Mouse (Mus musculus) stomach, embryonic 15.5 days (tissue): ENCODE data around the gene Pin1rt1. TPM values are rescaled to one million over a fixed set of nuclear protein-coding genes. Genes with fewer than 3 reads are reported as not detected.

Experiments
- ATAC-seq: fragments of 200-750 bp; cut with Nextera tagmentation; 2 replicates; pipeline ENCODE4 v1.8.0; 2017; ENCODE audit warnings: low read depth, moderate number of reproducible peaks, moderate TSS enrichment; ENCODE audit not compliant: insufficient read depth, low FRiP score
- H3K27ac ChIP-seq: fragments of 300-500 bp; sonication (generic); 2 replicates; pipeline ENCODE4 v1.5.1; 2015; ENCODE audit warnings: mild to moderate bottlenecking, inconsistent platforms
- H3K27me3 ChIP-seq: fragments of 300-500 bp; sonication (generic); replicated peaks from 2 replicates; pipeline ENCODE4 v1.6.1; 2015; ENCODE audit warnings: inconsistent platforms
- H3K36me3 ChIP-seq: fragments of 300-500 bp; sonication (generic); 2 replicates; pipeline ENCODE4 v1.6.1; 2015; ENCODE audit warnings: inconsistent platforms
- H3K4me1 ChIP-seq: fragments of 300-500 bp; sonication (generic); 2 replicates; pipeline ENCODE4 v1.6.1; 2015; ENCODE audit warnings: inconsistent platforms
- H3K4me2 ChIP-seq: fragments of 300-500 bp; sonication (generic); 2 replicates; pipeline ENCODE4 v1.6.1; 2015; ENCODE audit warnings: mild to moderate bottlenecking, inconsistent platforms
- H3K4me3 ChIP-seq: fragments of 300-500 bp; sonication (generic); replicated peaks from 2 replicates; pipeline ENCODE4 v1.5.1; 2015; ENCODE audit warnings: inconsistent platforms
- H3K9ac ChIP-seq: fragments of 300-500 bp; sonication (generic); 2 replicates; pipeline ENCODE4 v1.6.1; 2015; ENCODE audit warnings: inconsistent platforms
- H3K9me3 ChIP-seq: fragments of 300-500 bp; sonication (generic); 2 replicates; pipeline ENCODE4 v1.6.1; 2016; ENCODE audit warnings: inconsistent platforms
- WGBS: fragments of 180-500 bp; shearing (Covaris S2); methylation state at CpG from one replicate; pipeline ENCODE4 v1.1.7; 2015; 5-methylcytosine and 5-hydroxymethylcytosine counted together
- polyA plus RNA-seq: library from polyadenylated mRNA; unstranded; fragments of >200 nt; fragmentation: Nextera tagmentation; extraction: Ambion mirVana; gene quantifications from 2 replicates; pipeline ENCODE4 v1.2.1, GENCODE M21; 2015

Gene Pin1rt1
- not detected in 2 replicates for polyA plus RNA-seq

DNA sequence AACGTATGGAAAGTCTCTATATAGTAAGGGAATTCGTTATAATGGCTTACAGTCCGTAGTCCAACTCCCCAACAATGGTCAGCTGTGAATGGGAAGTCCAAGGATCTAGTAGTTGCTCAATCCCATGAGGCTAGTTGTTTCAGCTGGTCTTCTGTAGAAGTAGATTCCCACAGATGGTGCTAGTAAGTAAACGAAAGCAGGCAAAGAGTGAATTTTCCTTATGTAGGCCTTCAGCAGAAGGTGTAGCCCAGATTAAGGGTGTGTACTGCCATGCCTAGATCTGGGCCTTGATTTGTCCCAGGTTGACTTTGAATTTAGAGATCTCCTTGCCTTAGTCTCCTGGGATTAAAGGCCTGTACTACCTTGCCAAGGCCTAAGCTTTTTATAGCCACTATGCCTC lies at the start of gene Pin1rt1:
Gene Pin1rt1, minus strand, starts transcription at position 101 of the 400 bp plus-strand sequence.
- Histone ChIP-seq H3K9ac (no peak within 1 kb of the TSS), H3K4me1 (0 out of 2 replicates have a peak, but pooled peaks cover under 1% of the 10 kb centered on the region), H3K36me3 (no peaks in the 10 kb centered on the region), H3K4me3 (no peak within 1 kb of the TSS), H3K27me3 (no peaks in the 10 kb centered on the region), H3K27ac (no peak within 1 kb of the TSS), H3K9me3 (no peaks in the 10 kb centered on the region), H3K4me2 (no peak within 1 kb of the TSS)
- no peak for ATAC-seq
- 90% methylated on average over 4 of the region's 4 CpGs for WGBS

DNA sequence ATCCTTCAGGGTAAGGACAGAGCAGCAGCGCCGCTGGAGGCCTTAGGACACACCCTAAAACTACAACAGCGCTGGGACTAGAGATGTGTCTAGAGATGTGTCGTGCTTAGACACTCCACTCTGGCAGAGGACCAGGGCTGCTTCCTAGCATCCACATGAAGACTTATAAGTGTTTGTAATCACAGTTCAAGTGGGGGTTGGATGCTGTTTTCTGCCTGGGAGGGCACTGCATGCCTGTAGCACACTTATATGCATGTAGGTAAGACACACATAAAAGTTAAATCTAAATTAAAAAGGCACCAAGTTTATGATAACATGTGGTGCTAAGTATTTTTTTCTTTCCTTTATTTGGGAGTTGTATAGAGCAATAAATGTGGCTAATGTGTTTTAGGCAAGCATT lies 47.8 kb upstream of the Pin1rt1 start:
- Histone ChIP-seq H3K27me3 (no peaks in the 10 kb centered on the region), H3K4me1 (no peaks in the 10 kb centered on the region), H3K4me3 (no peak overlapping the region), H3K36me3 (peaks cover 6% of the 10 kb centered on the region; the same call in 1 of the 2 replicates), H3K4me2 (no peak overlapping the region), H3K9me3 (no peaks in the 10 kb centered on the region), H3K27ac (no peak overlapping the region), H3K9ac (no peak overlapping the region)
- no peak for ATAC-seq
- 94% methylated on average over 4 of the region's 4 CpGs for WGBS

DNA sequence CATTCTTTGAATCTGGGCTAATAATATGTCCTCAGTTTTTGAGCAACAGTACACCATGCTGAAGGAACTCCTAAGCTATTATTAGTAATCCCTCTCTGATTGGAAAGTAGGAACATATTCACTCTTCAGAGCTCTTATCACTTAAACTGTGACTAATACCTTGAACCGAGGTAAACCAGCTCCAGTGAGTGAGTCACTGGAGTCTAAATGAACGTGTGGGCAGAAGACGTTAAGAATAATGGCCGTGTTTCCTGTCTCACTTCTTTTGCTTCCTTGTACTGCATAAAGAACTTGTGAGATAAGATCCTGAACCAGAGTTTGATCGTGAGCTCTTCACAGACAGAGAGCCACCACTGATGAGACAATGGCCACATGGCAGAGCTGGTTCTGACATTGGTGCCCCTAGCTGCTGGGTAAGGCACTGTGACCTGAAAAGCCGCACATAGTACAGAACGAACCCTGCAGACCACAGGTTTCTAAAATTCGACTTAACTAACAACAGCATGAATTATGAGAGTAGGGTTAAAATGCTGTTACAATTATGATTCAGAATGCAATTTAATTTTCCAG lies 47.0 kb upstream of the Pin1rt1 start:
- no peak overlapping the region for H3K4me3 ChIP-seq
- peak; percentile 68; the same call in 1 of the 2 replicates for ATAC-seq
- 67% methylated on average over 8 of the region's 8 CpGs for WGBS
- peaks cover 6% of the 10 kb centered on the region; the same call in 1 of the 2 replicates for H3K36me3 ChIP-seq
- no peak overlapping the region for H3K4me2 ChIP-seq
- no peaks in the 10 kb centered on the region for H3K9me3 ChIP-seq
- H3K27me3 ChIP-seq, result no peaks in the 10 kb centered on the region
- no peaks in the 10 kb centered on the region for H3K4me1 ChIP-seq
- H3K27ac ChIP-seq, result peak overlapping the region; percentile 4; the same call in 1 of the 2 replicates
- no peak overlapping the region for H3K9ac ChIP-seq

DNA sequence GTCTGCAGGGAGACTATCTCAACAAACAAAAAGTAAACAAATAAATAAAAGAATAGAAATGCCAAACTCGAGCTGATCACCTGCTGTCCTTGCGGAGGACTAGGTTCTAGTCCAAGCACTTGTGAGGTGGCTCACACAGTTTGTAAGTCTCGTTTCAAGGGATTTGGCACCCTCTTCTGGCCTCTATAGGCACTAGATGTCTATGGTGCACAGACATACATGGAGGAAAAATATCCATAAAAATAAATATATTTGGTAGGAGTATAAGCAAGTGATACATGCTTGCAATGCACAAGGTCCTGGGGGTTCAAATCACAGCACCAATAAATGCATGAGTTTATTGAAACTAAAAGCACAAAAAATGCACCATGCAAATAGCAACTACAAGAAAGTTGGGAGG lies 34.4 kb upstream of the Pin1rt1 start:
- no peaks in the 10 kb centered on the region for H3K27me3 ChIP-seq
- H3K36me3 ChIP-seq, result no peaks in the 10 kb centered on the region
- no peak overlapping the region for H3K27ac ChIP-seq
- no peak overlapping the region for H3K9ac ChIP-seq
- H3K9me3 ChIP-seq, result no peaks in the 10 kb centered on the region
- no peak overlapping the region for H3K4me3 ChIP-seq
- 55% methylated on average over 3 of the region's 3 CpGs for WGBS
- no peak overlapping the region for H3K4me2 ChIP-seq
- H3K4me1 ChIP-seq, result no peaks in the 10 kb centered on the region
- ATAC-seq, result no peak; the same call in 1 of the 2 replicates

DNA sequence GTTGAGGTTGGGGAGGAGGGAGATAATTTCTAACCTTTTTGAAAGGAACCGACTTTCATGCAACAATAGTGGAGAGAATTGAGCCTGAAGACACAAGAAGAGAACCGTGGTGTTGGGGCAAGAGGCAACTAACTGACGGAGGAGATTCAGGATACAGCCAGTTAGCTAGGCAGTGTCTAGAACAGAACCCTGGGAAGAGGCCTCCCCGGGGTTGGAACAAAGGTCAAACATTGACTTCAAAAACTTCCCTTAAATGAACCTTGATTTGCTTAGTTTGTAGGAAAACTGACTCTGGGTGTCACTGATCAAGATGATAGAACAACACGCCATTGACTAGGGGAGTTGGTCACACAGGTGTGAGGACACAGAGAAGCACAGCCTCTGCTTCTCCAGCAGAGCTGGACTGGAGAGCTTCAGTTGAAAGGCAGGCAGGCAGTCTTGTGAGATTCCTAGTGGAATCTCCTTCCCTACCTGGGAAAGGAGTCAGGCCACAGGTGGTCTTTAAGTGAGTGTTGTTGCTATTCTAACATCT lies 32.5 kb upstream of the Pin1rt1 start:
- H3K9ac ChIP-seq, result no peak overlapping the region
- no peak overlapping the region for H3K27ac ChIP-seq
- no peaks in the 10 kb centered on the region for H3K9me3 ChIP-seq
- H3K4me2 ChIP-seq, result no peak overlapping the region
- ATAC-seq, result no peak
- 72% methylated on average over 5 of the region's 5 CpGs for WGBS
- no peaks in the 10 kb centered on the region for H3K27me3 ChIP-seq
- no peaks in the 10 kb centered on the region for H3K4me1 ChIP-seq
- no peaks in the 10 kb centered on the region for H3K36me3 ChIP-seq
- H3K4me3 ChIP-seq, result no peak overlapping the region

DNA sequence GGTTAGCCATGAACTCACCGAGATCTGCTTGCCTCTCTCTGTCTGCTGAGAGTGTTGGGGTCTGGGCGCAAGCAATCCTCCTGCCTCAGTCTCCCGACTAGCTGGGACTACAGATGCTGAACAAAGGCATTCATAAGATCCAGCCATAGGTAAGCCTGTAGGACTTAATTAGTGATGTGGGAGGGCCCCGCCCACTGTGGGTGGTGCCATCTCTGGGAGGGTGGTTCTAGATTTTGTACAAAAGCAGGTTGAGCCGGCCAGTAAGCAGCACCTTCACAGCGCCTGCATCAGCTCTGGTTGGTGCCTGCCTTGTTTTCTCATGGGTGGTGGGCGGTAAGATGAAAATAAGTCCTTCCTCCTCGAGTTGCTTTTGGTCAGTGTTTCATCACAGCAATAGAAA lies 30.1 kb upstream of the Pin1rt1 start:
- H3K4me2 ChIP-seq, result no peak overlapping the region
- H3K27me3 ChIP-seq, result no peaks in the 10 kb centered on the region
- no peak overlapping the region for H3K27ac ChIP-seq
- no peaks in the 10 kb centered on the region for H3K9me3 ChIP-seq
- no peak for ATAC-seq
- H3K4me1 ChIP-seq, result 0 out of 2 replicates have a peak, but pooled peaks cover 8% of the 10 kb centered on the region
- no peak overlapping the region for H3K4me3 ChIP-seq
- H3K36me3 ChIP-seq, result no peaks in the 10 kb centered on the region
- 54% methylated on average over 8 of the region's 8 CpGs for WGBS
- H3K9ac ChIP-seq, result no peak overlapping the region

DNA sequence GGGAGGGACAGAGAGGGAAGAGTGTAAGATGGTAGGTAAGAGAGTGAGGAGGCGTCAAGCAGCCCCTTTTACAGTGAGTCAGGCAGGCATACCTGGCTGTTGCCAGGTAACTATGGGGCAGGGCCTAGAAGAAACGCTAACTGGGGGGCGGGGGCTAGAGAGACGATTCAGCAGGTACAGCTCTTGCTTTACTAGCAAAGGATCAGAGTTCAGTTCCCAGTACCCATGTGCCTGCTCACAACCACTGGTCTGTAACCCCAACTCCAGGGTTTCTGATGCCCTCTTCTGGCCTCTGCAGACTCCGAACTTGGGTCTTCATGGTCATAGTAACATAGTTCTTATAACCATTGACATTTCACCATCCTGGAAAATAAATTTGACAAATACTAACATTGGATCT lies 27.8 kb upstream of the Pin1rt1 start:
- Histone ChIP-seq H3K4me3 (no peak overlapping the region), H3K27ac (no peak overlapping the region), H3K36me3 (no peaks in the 10 kb centered on the region), H3K27me3 (no peaks in the 10 kb centered on the region), H3K4me1 (0 out of 2 replicates have a peak, but pooled peaks cover 10% of the 10 kb centered on the region), H3K9me3 (no peaks in the 10 kb centered on the region), H3K9ac (no peak overlapping the region), H3K4me2 (no peak overlapping the region)
- ATAC-seq, result no peak
- WGBS, result 50% methylated on average over 5 of the region's 5 CpGs

DNA sequence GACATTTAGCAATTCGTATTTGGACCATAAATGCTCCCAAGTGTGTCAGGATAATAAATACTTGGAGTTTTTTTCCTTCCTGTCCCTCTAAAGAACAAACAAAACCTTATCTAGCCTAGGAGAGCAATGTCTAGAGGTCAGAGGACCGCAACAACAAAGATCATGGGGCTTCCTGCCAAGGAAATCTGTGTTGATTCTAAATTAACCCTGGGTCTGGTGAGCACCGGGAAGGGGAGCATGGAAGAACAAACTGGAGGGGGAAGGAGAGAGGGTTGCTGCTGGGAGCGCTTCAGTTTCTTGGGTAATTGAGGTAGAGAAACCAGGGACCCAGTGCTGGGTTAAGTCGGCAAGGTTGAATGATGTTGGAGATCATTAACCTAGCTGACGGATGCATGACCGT lies 27.0 kb upstream of the Pin1rt1 start:
- Histone ChIP-seq H3K4me1 (0 out of 2 replicates have a peak, but pooled peaks cover 10% of the 10 kb centered on the region), H3K9ac (no peak overlapping the region; the same call in 1 of the 2 replicates), H3K27me3 (no peaks in the 10 kb centered on the region), H3K4me2 (peak overlapping the region; percentile 76), H3K4me3 (peak overlapping the region; percentile 68), H3K9me3 (no peaks in the 10 kb centered on the region), H3K36me3 (no peaks in the 10 kb centered on the region), H3K27ac (no peak overlapping the region)
- WGBS, result 11% methylated on average over 7 of the region's 7 CpGs
- ATAC-seq, result no peak

DNA sequence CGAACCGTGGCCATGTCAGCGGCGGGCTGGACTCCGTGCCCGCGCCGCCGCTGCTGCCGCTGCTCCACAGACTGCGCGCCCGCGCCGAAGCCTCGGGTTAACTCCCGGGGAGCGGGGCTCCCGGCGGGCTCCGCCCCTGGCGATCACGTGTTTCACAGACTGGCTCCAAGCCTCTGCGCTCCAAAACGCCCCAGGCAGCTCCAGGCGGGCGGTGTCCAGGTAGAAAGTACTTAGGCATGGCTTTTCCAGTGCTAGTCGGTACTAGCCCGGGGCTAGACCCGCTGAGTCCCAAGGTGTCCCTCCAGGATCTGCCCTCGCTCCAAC lies 26.5 kb upstream of the Pin1rt1 start, which contains the start of gene Depdc7:
Gene Depdc7, minus strand, starts transcription at position 138 of the 324 bp plus-strand sequence.
- peak within 1 kb of the TSS; percentile 22; the same call in 1 of the 2 replicates for H3K27ac ChIP-seq
- H3K9ac ChIP-seq, result peak within 1 kb of the TSS; percentile 72
- under 1% methylated on average over 31 of the region's 31 CpGs for WGBS
- H3K4me1 ChIP-seq, result 0 out of 2 replicates have a peak, but pooled peaks cover 10% of the 10 kb centered on the region
- H3K4me2 ChIP-seq, result peak within 1 kb of the TSS; percentile 76
- H3K4me3 ChIP-seq, result peak within 1 kb of the TSS; percentile 68
- H3K9me3 ChIP-seq, result no peaks in the 10 kb centered on the region
- H3K27me3 ChIP-seq, result no peaks in the 10 kb centered on the region
- H3K36me3 ChIP-seq, result no peaks in the 10 kb centered on the region
- peak; percentile 91 for ATAC-seq

DNA sequence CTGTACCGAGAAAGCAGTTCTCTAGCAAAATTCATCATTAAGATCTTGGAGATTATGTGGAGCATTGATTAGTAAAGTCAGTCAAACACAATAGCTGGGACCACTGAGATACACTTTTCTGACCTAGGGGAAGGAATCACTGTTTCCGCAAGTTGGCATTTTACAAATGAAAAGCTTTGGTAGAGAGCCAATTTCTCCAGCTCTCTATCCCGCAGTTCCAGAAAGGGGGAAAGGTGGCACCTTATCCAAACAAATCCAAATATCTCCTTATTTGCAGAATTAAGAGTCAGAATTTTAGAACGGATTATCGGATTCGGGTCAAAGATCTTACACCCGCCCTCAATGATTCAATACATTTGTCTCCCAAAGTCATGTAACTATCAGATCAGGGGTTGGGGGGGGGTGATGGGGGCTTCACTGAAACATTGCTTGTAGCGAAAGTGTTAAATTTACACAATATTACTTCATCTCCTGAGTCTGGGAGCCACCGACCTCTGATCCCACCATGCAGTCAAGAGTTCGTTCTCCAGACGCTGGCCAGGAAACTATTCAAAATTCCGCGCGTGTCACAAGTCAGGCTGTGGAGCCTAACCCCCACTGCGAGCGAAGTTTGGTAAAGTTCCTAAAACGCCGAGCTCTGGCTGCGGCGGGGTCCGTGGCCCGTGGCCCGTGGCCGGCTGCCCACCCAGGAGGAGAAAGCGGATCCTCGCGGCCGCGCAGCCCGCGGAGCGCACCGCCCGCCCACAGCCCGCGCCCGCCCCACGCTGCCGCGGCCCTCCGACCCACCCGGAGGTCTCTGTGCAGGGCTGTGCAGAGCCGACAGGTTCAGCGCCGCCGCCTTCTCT lies 25.9 kb upstream of the Pin1rt1 start:
- H3K4me1 ChIP-seq, result 0 out of 2 replicates have a peak, but pooled peaks cover 10% of the 10 kb centered on the region
- WGBS, result 6% methylated on average over 30 of the region's 46 CpGs

DNA sequence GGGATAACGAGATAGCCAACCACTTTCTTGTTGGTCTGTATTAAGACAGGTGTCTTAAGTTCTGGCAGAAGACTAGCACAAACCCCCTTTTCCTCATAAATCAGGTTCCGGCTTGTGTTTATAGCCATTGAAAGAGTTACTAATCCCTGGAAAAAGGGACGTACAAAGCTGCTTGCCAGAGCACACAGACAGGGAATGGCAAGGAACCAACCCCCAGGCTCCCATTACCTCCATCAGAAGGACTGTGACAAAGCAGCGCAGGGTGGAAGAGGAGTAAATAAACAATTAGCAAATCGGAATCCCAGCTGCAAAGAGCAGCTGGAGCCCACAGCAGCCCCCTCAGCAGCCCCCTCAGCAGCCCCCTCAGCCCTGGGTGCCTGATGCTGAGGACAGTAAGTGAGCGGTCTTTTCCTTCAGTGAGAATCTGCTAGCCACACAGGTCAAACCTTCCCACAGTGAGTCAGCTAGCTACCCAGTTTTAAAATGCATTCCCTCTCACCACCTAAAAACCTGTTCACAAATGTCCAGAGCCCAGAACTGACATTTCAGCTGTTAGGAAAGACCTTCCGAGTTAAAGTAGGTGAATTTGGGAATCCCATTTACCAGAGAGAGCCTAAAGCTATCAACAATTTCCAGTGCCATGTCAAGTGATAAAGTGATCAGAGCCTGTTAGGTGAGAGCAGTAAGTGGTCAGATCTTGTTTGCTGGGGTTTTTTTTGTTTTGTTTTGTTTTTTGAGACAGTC lies 25.0 kb upstream of the Pin1rt1 start:
- Histone ChIP-seq H3K9me3 (no peaks in the 10 kb centered on the region), H3K4me2 (peak overlapping the region; percentile 76), H3K36me3 (no peaks in the 10 kb centered on the region), H3K27me3 (no peaks in the 10 kb centered on the region), H3K27ac (no peak overlapping the region), H3K4me3 (0 out of 2 replicates have a peak overlapping the region, but pooled peaks have one; percentile 68), H3K4me1 (0 out of 2 replicates have a peak, but pooled peaks cover 10% of the 10 kb centered on the region), H3K9ac (no peak overlapping the region)
- 31% methylated on average over 7 of the region's 7 CpGs for WGBS
- ATAC-seq, result no peak

More for the DNA sequence above, 25.9 kb upstream of the Pin1rt1 start:
- peak overlapping the region; percentile 68 for H3K4me3 ChIP-seq
- H3K27me3 ChIP-seq, result no peaks in the 10 kb centered on the region
- peak overlapping the region; percentile 22; the same call in 1 of the 2 replicates for H3K27ac ChIP-seq
- no peaks in the 10 kb centered on the region for H3K9me3 ChIP-seq
- peak overlapping the region; percentile 76 for H3K4me2 ChIP-seq
- H3K36me3 ChIP-seq, result no peaks in the 10 kb centered on the region
- H3K9ac ChIP-seq, result peak overlapping the region; percentile 72
- peak; percentile 32; the same call in 1 of the 2 replicates for ATAC-seq
